12 mouse cellular contexts compared by ENCODE assay signal in genomic region chr11:52143675-52144074, GRCm38 (mm10). TPM values are rescaled to one million over a fixed set of nuclear protein-coding genes. Genes with fewer than 3 reads are reported as not detected.
A peak's percentile ranks its signal among the peaks of the same experiment; 100 is the strongest.
DNase-seq lines count a peak whose midpoint lies in the region; ATAC-seq and TF ChIP-seq lines count a peak whose summit lies in the region.
"Not testable (repeated sequence)": the region's sequence is repeated elsewhere in the genome, so short reads cannot be mapped to it uniquely, and the experiment has no call there.
"Had no signal": no experiment of that assay in that cellular context is flagged by ENCODE, and none has a peak within 500 bp of the region (broad histone marks: within the 10 kb centered on the region; RNA-seq: fewer than 3 reads in every experiment).

No protein-coding gene starts in this region.

- not testable (repeated sequence) for TF ChIP-seq POLR2A in MEL (IDR thresholded peaks at IDR 0.05; ENCODE audit: control insufficient read depth in 1 of 2, insufficient read depth in 1 of 2, low read depth in 1 of 2, low read length in 2 of 2, poor library complexity in 1 of 2); lung, adult 2 months (IDR thresholded peaks at IDR 0.05; ENCODE audit: borderline replicate concordance, extremely low read depth, low read depth, low read length)

- H3K36me3 ChIP-seq in MEL (ENCODE audit: control insufficient read depth in 1 of 2, insufficient read depth in 2 of 2, low read length in 2 of 2); hindbrain, postnatal 0 days (ENCODE audit: insufficient read depth, low read length); neural tube, embryonic 15.5 days: not testable (repeated sequence)

- not testable (repeated sequence) for H3K9ac ChIP-seq in MEL (ENCODE audit: control insufficient read depth, low read depth, low read length, poor library complexity, severe bottlenecking); hindbrain, postnatal 0 days (replicated peaks; ENCODE audit: low read length); neural tube, embryonic 15.5 days (replicated peaks)

- not testable (repeated sequence) for H3K4me3 ChIP-seq in MEL (ENCODE audit: control insufficient read depth in 1 of 2, insufficient read depth in 1 of 2, low read depth in 2 of 2, low read length in 2 of 2); hindbrain, postnatal 0 days (ENCODE audit: low read length); lung, adult 2 months (replicated peaks; ENCODE audit: extremely low read depth, low read depth, low read length); neural tube, embryonic 15.5 days (replicated peaks)

- not testable (repeated sequence) for H3K4me2 ChIP-seq in hindbrain, postnatal 0 days (ENCODE audit: low read depth, low read length); neural tube, embryonic 15.5 days

- H3K4me1 ChIP-seq in MEL (ENCODE audit: control insufficient read depth in 1 of 2, insufficient read depth in 2 of 2, low read length in 2 of 2); hindbrain, postnatal 0 days (ENCODE audit: insufficient read depth, low read length); lung, adult 2 months (ENCODE audit: control insufficient read depth, insufficient read depth, low read length); neural tube, embryonic 15.5 days: not testable (repeated sequence)

- peak; percentile 57 for TF ChIP-seq RAD21 in MEL (IDR thresholded peaks at IDR 0.05; ENCODE audit: low read depth, low read length)

- ATAC-seq in hindbrain, postnatal 0 days: peak; percentile 88
- peak; percentile 70; the same call in 1 of the 2 replicates for ATAC-seq in neural tube, embryonic 15.5 days (ENCODE audit: low FRiP score)

- peak; percentile 32 for DNase-seq in MEL (ENCODE audit: low read depth, low spot score)
- peak; percentile 62 to 63 for DNase-seq in cerebellum, postnatal 14 days
- peak; percentile 21 to 72 for DNase-seq in frontal cortex, postnatal 36 days (ENCODE audit: low spot score in 2 of 2)
- peak; percentile 75 for DNase-seq in hindbrain, postnatal 0 days (ENCODE audit: low spot score)
- DNase-seq in layer of hippocampus, adult 8-10 months (ENCODE audit: low spot score in 2 of 2): peak; percentile 41 to 58
- DNase-seq in lung, adult 2 months: not testable (repeated sequence)
- peak; percentile 57 for DNase-seq in thymus, postnatal 4 days

- H3K27ac ChIP-seq in MEL (ENCODE audit: control insufficient read depth, low read depth, low read length); hindbrain, postnatal 0 days; neural tube, embryonic 15.5 days (replicated peaks): not testable (repeated sequence)

- H3K79me2 ChIP-seq in MEL (ENCODE audit: control insufficient read depth, insufficient read depth, low read length, poor library complexity): not testable (repeated sequence)

- H3K9me3 ChIP-seq in MEL (replicated peaks; ENCODE audit: insufficient read depth, low read length); hindbrain, postnatal 0 days (ENCODE audit: low read length); neural tube, embryonic 15.5 days (replicated peaks): not testable (repeated sequence)

- TF ChIP-seq EP300 in MEL (IDR thresholded peaks at IDR 0.05; ENCODE audit: low read depth in 1 of 2, low read length in 2 of 2): not testable (repeated sequence)

- not testable (repeated sequence) for H3K27me3 ChIP-seq in MEL (ENCODE audit: control insufficient read depth in 1 of 2, insufficient read depth in 2 of 2, low read length in 2 of 2); hindbrain, postnatal 0 days (ENCODE audit: insufficient read depth, low read length); neural tube, embryonic 15.5 days (replicated peaks)

- 37% methylated on average over 4 of the region's 4 CpGs for WGBS in hindbrain, postnatal 0 days
- 32% methylated on average over 4 of the region's 4 CpGs for WGBS in lung, adult 2 months
- 54% methylated on average over 4 of the region's 4 CpGs for WGBS in neural tube, embryonic 15.5 days

- peak in 2 of 3 experiments; percentile 45 to 57; a peak in 4 of 6 replicates for TF ChIP-seq CTCF in MEL (IDR thresholded peaks at IDR 0.05 in 2 of 3, conservative IDR thresholded peaks at IDR 0.05 in 1 of 3; ENCODE audit: control insufficient read depth in 1 of 3, insufficient read depth in 1 of 3, low read depth in 2 of 3, low read length in 3 of 3, poor library complexity in 1 of 3, severe bottlenecking in 1 of 3)
- peak; percentile 82 for TF ChIP-seq CTCF in hindbrain, postnatal 0 days (IDR thresholded peaks at IDR 0.05; ENCODE audit: low read depth)
- peak; percentile 65 for TF ChIP-seq CTCF in lung, adult 2 months (IDR thresholded peaks at IDR 0.05; ENCODE audit: insufficient read depth, low read length)

TF ChIP-seq in MEL, 35 proteins besides CTCF, POLR2A, EP300 and RAD21:
- TF ChIP-seq SMC3 (IDR thresholded peaks at IDR 0.05; ENCODE audit: low read depth, low read length): peak; percentile 57

RNA-seq across cellular contexts. Expression of gene Olfr1373, which starts 1.7 kb away (rescaled TPM):
- not detected in 2 replicates for total RNA-seq in MEL (2012; rRNA removed)
- not detected for polyA plus RNA-seq in MEL (2012; ENCODE audit: insufficient read depth in 1 of 2, insufficient read length in 2 of 2, low read depth in 1 of 2, low replicate concordance in 2 of 2, missing spikeins in 1 of 2)
- total RNA-seq in hindbrain, postnatal 0 days (2014; rRNA removed): not detected in 2 replicates
- not detected in 2 replicates for polyA plus RNA-seq in hindbrain, postnatal 0 days (2015; fragmentation: Nextera tagmentation; extraction: Ambion mirVana)
- total RNA-seq in layer of hippocampus, adult 8-10 months (2022): not detected
- polyA plus RNA-seq in lung, adult 2 months (2012; rRNA removed): not detected in 2 replicates
- not detected in 2 replicates for polyA plus RNA-seq in neural tube, embryonic 15.5 days (2015; fragmentation: Nextera tagmentation; extraction: Ambion mirVana)
- total RNA-seq: gastrocnemius, postnatal 36 days; layer of hippocampus, postnatal 25 days had no signal
- polyA plus RNA-seq: activated CD4-positive, CD25-positive, alpha-beta regulatory T cell, adult 4 months; midbrain, embryonic 12.5 days had no signal

RNA-seq across cellular contexts. Expression of gene Ppp2ca, which starts 45.2 kb away (rescaled TPM):
- total RNA-seq in MEL (2012; rRNA removed): 78.2 and 89.5 TPM in 2 replicates
- polyA plus RNA-seq in MEL (2012; ENCODE audit: insufficient read depth in 1 of 2, insufficient read length in 2 of 2, low read depth in 1 of 2, low replicate concordance in 2 of 2, missing spikeins in 1 of 2): 100 to 1,000 TPM; 102 to 113 TPM
- total RNA-seq in hindbrain, postnatal 0 days (2014; rRNA removed): 115 and 116 TPM in 2 replicates
- polyA plus RNA-seq in hindbrain, postnatal 0 days (2015; fragmentation: Nextera tagmentation; extraction: Ambion mirVana): 110 and 117 TPM in 2 replicates
- 100 to 1,000 TPM; 102 to 118 (median 110) TPM for total RNA-seq in layer of hippocampus, adult 8-10 months (2022)
- polyA plus RNA-seq in lung, adult 2 months (2012; rRNA removed): 18.3 and 32.4 TPM in 2 replicates
- 128 and 130 TPM in 2 replicates for polyA plus RNA-seq in neural tube, embryonic 15.5 days (2015; fragmentation: Nextera tagmentation; extraction: Ambion mirVana)
